Mouse (Mus musculus) bone marrow, adult 2 months (tissue): ENCODE measurements at regions not wholly inside any gene's neighbourhood (a gene's known extent, or its start where the extent isn't known, plus 50 kb on each side); places are given as distances from the start of the nearest gene placed in this dataset.

Experiments
- CTCF ChIP-seq: fragments of 200-500 bp; IDR thresholded peaks from 2 replicates; pipeline ENCODE4 v1.5.1; 2011; ENCODE audit warnings: low read length, control low read depth; ENCODE audit not compliant: control insufficient read depth, insufficient read depth
- POLR2A ChIP-seq: fragments of 200-500 bp; IDR thresholded peaks from 2 replicates; pipeline ENCODE4 v1.6.1; 2011; ENCODE audit warnings: low read depth, mild to moderate bottlenecking, control low read depth, low read length, borderline replicate concordance; ENCODE audit not compliant: control insufficient read depth

DNA sequence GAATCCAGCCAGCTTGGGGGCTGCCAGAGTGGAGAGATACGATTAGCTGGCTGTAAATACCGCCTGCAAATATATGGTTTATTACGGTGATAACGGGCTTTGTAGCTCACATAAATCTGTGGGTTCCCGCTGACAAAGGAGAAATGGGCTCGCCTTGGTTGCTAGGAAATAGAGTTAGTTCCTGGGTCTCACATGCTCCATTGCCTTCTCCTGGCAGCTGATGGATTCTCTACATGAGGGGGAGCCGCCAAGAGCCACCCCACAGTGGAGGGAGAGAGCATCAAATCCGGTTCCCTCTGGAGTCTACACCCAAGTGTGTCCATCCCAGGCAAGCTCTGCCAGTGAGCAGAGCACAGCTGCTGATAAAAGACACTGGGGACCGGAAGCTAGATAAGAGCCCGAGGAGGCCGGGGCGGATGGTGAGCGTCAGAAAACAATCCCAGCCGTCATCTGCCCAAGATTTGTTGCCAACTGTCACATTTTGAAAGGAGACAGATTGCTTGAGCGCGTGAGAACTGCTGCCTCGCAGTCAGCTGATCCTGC, 275.7 kb downstream of the Rybp start:
- no peak for TF ChIP-seq CTCF
- TF ChIP-seq POLR2A, result no peak
